Mouse (Mus musculus): ENCODE measurements around the gene 4930415O20Rik.

4930415O20Rik gene

GRCm38 (mm10) chr15:98628589-98629254 lies 57.9 kb downstream of the 4930415O20Rik start:
- peak; percentile 39 for DNase-seq (ENCODE audit: extremely low read depth, low read depth, low spot score)

DNA sequence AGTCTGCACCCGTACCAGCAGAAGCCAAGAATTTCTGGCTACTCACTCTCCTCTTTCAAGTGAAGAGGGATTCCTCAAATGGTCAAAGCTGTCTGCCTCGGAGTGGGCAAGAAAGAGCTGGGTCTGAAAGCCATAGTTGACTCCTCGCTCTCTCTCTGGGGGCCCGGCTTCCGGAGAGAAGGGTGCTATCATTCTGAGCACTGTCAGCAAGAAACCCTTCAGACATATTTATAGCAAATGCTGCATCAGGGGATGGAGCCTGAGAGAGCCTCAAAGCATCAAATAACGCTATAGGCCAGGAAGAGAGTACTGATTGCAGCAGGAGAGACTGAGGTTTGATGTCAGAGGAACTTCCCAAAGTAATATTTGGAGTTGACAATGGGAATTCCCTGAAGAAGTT lies 58.7 kb downstream of the 4930415O20Rik start:
- DNase-seq (ENCODE audit: extremely low read depth, low read depth, low spot score), result no peak

DNA sequence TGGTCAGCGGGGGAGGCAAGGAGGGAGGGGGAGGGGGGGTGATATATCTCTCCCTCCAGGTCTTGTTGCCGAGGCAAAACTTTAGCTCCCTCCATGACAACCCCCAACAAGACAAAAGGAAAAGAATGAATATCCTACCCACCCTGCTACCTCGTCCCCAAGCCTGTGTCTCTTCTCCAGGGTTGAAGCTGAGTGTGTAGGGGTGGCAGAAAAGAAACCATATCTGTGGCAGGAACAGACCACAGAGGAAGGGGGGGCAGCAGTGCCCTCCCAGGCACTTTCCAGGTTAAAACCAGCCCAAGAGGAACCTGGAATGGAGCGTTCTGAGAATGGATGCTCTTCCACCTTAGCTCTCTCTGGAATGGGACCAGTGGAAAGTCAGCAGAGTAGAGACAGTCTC lies 59.7 kb downstream of the 4930415O20Rik start, which contains the start of gene Cacnb3:
Gene Cacnb3, plus strand, starts transcription at position 301 of the 400 bp plus-strand sequence.
- DNase-seq (ENCODE audit: extremely low read depth, low read depth, low spot score), result no peak

DNA sequence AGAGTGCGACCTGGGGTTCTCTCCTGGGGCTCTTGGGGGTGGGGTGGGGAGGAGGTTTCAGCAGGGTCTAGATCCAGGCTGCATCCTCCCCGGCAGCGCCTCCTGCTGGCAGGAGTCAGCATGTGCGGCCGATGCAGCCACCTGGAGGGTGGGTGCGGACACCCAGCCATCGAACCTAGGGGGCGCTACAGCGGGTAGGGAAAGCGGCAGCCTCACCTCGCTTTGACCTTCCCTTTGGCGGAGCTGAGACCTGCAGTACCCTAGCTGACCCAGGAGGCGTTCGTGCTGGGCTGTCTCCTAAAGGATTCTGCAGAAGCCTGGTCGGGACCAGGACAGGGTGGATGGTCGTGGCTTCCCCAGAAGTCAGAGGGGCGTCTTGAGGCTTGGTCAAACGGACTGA lies 60.7 kb downstream of the 4930415O20Rik start:
- no peak for DNase-seq (ENCODE audit: extremely low read depth, low read depth, low spot score)

GRCm38 (mm10) chr15:98632107-98632744 lies 61.4 kb downstream of the 4930415O20Rik start:
- DNase-seq (ENCODE audit: extremely low read depth, low read depth, low spot score), result no peak

DNA sequence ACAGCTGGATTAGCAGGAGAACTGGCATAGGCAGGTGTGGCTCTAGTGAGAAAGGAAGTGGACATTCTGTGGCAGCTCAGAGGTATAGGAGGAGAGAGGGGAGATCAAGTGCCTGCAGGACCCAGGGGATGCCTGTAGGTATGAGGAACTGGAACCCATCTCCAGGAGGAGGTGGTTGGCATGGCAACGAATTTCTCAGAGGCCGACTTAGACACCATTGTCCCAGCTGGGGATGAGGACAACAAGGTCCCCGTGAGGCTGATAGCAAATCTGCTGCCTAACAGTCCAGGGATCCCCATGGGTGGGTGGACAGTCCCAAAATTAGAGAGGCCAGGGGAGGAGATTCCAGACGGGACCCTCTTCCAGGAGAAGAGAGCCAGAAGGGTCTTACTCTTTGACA lies 62.1 kb downstream of the 4930415O20Rik start:
- DNase-seq (ENCODE audit: extremely low read depth, low read depth, low spot score), result no peak

DNA sequence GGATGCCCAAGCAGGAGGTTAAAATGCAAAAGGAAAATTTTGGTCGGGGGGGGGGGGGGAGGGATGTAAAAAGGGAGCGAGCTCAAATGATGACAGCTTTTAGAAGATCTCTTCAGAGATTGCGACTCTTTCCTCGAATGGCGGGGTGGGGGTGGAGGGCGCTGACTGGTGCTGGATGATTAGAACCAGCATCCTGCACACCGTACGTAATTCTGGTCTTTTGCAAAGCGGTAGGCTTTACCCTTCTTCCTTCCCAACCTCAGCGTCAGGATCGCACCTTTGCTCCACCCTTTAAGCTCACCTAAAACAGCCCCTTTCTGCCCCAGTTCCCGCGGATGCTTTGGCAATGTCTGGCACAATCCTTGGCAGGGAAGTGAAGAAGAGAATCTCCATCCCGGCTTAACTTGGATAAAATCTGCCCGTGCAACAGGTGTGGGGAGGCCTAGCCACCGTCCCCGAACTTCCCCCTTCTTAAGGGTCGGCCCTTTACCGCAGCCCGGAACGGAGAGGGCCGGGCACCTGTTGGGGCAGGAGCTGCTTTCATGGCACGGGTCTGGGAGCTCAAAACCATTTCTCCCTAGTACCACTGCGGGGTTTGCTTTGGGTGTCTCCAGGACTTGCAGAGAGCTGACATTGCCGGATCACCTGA lies 63.1 kb downstream of the 4930415O20Rik start:
- DNase-seq (ENCODE audit: extremely low read depth, low read depth, low spot score), result no peak

DNA sequence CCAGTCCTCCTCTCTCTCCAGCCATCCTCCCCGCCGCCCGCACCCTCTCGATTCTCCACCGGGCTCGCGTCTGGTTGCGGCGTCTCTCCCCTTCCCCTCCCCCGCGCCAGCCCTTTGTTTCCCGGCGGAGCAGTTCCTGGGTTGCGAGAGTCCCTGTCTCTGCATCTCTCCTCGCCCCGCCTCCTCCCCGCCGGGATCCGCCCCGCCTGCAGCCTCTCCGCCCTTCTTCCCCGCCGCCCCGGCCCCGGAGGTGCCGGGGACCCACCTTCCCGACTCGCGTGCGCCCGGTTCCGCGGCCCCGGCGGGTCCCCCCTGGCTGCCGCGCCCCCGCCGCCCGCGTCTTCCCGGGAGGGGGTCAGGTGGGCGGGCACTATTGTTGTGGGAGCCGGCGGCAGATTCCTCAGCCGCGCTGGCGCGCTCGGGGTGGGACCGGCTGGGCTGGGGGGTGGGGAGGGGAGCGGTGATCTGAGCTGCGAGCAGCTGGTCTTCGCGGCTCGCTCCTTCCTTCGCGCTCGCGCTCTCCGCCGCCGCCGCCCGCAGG lies 63.8 kb downstream of the 4930415O20Rik start:
- DNase-seq (ENCODE audit: extremely low read depth, low read depth, low spot score), result no peak

GRCm38 (mm10) chr15:98635291-98635841 lies 64.6 kb downstream of the 4930415O20Rik start:
- DNase-seq (ENCODE audit: extremely low read depth, low read depth, low spot score), result no peak

DNA sequence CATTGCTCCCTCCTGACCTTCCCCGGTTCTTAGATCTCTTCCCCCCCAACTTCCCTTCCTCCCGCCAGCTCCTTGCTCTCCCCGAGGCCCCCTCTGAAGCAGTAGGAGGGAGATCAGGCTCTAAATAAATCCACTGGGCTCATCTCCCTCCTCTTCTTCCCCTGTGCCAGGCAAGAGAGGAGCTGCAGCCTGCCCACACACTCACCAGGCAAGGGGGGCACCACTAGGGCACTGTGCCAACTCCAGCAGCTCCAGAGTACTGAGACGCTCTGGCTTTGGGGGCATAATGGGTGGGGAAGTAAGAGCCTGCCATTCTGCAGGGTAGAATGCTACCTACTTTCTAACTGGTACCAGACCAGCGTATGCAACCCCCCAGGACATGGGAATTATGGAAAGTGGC lies 65.7 kb downstream of the 4930415O20Rik start:
- DNase-seq (ENCODE audit: extremely low read depth, low read depth, low spot score), result no peak

GRCm38 (mm10) chr15:98637155-98637554 lies 66.4 kb downstream of the 4930415O20Rik start:
- no peak for DNase-seq (ENCODE audit: extremely low read depth, low read depth, low spot score)

Data from fat pad, adult 2 months (tissue).